ENCODE assay signal across 27 mouse cellular contexts in genomic region chr9:14350787-14351186, GRCm38 (mm10).
"Had no signal": no experiment of that assay in that cellular context is flagged by ENCODE, and none has a peak within 500 bp of the region (broad histone marks: within the 10 kb centered on the region; RNA-seq: fewer than 3 reads in every experiment).

No protein-coding gene starts in this region.

- ATAC-seq: hindbrain, postnatal 0 days; intestine, embryonic 16.5 days; liver, embryonic 12.5 days had no signal

- H3K4me3 ChIP-seq: heart, adult 2 months; heart, embryonic 13.5 days; heart, embryonic 15.5 days; hindbrain, embryonic 10.5 days; hindbrain, embryonic 13.5 days; hindbrain, embryonic 15.5 days; kidney, embryonic 15.5 days; limb, embryonic 13.5 days; limb, embryonic 15.5 days; liver, embryonic 12.5 days had no signal

- DNase-seq: gastrocnemius, postnatal 10 days; gastrocnemius, postnatal 25 days; heart, adult 11 months; heart, adult 2 months; heart, postnatal 14 days; heart, postnatal 36 days; kidney, adult 11 months; kidney, adult 2 months; kidney, adult 9 months; kidney, postnatal 14 days; kidney, postnatal 36 days; layer of hippocampus, adult 9-11 months; layer of hippocampus, postnatal 36 days; left cerebral cortex, postnatal 4 days had no signal

- H3K36me3 ChIP-seq: heart, embryonic 13.5 days; heart, embryonic 15.5 days; hindbrain, embryonic 10.5 days; hindbrain, embryonic 13.5 days; hindbrain, embryonic 15.5 days; kidney, embryonic 15.5 days; limb, embryonic 13.5 days; limb, embryonic 15.5 days had no signal

- H3K27ac ChIP-seq: heart, adult 2 months; heart, embryonic 13.5 days; heart, embryonic 15.5 days; hindbrain, embryonic 10.5 days; hindbrain, embryonic 13.5 days; hindbrain, embryonic 15.5 days; hindbrain, postnatal 0 days; kidney, embryonic 15.5 days; kidney, postnatal 0 days; limb, embryonic 13.5 days; limb, embryonic 15.5 days; liver, embryonic 12.5 days had no signal

- H3K4me1 ChIP-seq: heart, embryonic 13.5 days; heart, embryonic 15.5 days; kidney, embryonic 15.5 days; limb, embryonic 13.5 days; limb, embryonic 15.5 days had no signal

- H3K9me3 ChIP-seq: heart, embryonic 13.5 days; heart, embryonic 15.5 days; hindbrain, embryonic 10.5 days; hindbrain, embryonic 13.5 days; hindbrain, embryonic 15.5 days; kidney, embryonic 15.5 days; limb, embryonic 13.5 days; limb, embryonic 15.5 days; liver, embryonic 12.5 days had no signal

- H3K27me3 ChIP-seq: heart, embryonic 13.5 days; heart, embryonic 15.5 days; hindbrain, embryonic 13.5 days; hindbrain, embryonic 15.5 days; kidney, embryonic 15.5 days; limb, embryonic 13.5 days; limb, embryonic 15.5 days; liver, embryonic 12.5 days had no signal

- H3K9ac ChIP-seq: heart, embryonic 13.5 days; heart, embryonic 15.5 days; hindbrain, embryonic 13.5 days; hindbrain, embryonic 15.5 days; kidney, embryonic 15.5 days; limb, embryonic 13.5 days; limb, embryonic 15.5 days; liver, embryonic 12.5 days had no signal

- H3K4me2 ChIP-seq: heart, embryonic 11.5 days; heart, embryonic 13.5 days; heart, embryonic 15.5 days; hindbrain, embryonic 13.5 days; hindbrain, embryonic 15.5 days; kidney, embryonic 15.5 days; limb, embryonic 13.5 days; limb, embryonic 15.5 days; liver, embryonic 12.5 days had no signal
